Mouse (Mus musculus) kidney, adult 18-20 months (tissue): ENCODE results near the gene Olfr1458.

ENCODE experiments used
- DNase-seq: peaks from one replicate; pipeline ENCODE4 v3.0.0; 2021

Olfr1458 gene

GRCm38 (mm10) chr19:13106675-13107074 lies at the start of gene Olfr1458:
Gene Olfr1458 (minus strand): TSS chr19:13106775.
- no peak for DNase-seq

- DNase-seq, result no peak
Measured at GRCm38 (mm10) chr19:13149449-13149848, 42.9 kb upstream of the Olfr1458 start, which contains the start of gene Olfr1459. Gene Olfr1459 (minus strand): TSS chr19:13149549.

- DNase-seq, result no peak
Measured at GRCm38 (mm10) chr19:13097791-13098190, 8.8 kb downstream of the Olfr1458 start, which contains the start of gene Olfr1457. Gene Olfr1457 (minus strand): TSS chr19:13097891.

GRCm38 (mm10) chr19:13093908-13094307 lies 12.7 kb downstream of the Olfr1458 start:
- DNase-seq, result no peak

GRCm38 (mm10) chr19:13060310-13060709 lies 46.3 kb downstream of the Olfr1458 start, which contains the start of gene Olfr1454:
Gene Olfr1454 (plus strand): TSS chr19:13060610.
- DNase-seq, result no peak
